30 mouse cellular contexts compared by ENCODE assay signal in the genomic region with DNA sequence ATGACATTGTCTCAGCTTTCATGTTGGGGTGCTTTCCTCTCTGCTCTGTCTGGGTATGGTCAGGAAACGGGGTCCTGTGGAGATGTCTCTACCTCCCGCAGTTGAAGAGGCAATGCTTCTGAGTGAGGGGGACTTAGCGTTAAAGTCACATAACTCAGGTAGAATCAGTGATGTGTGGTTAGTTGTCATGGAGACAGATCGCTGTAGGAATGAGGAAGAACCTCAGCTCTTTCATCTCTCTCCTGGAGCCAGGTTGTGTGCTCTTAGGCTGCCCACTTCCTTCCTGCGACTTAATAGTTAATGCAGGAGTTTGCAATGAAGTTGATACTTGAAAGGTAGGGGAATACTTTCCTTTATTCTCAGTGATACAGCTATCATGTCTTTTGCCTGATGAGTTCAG.
DNase-seq lines count a peak whose midpoint lies in the region; ATAC-seq lines count a peak whose summit lies in the region.
"Had no signal": no experiment of that assay in that cellular context is flagged by ENCODE, and none has a peak within 500 bp of the region (broad histone marks: within the 10 kb centered on the region; RNA-seq: fewer than 3 reads in every experiment).

No protein-coding gene starts in this region.

- no peak overlapping the region for H3K9ac ChIP-seq in forebrain, embryonic 15.5 days (replicated peaks)
- H3K9ac ChIP-seq in forebrain, embryonic 12.5 days, result no peak overlapping the region
- no peak overlapping the region for H3K9ac ChIP-seq in kidney, embryonic 15.5 days
- no peak overlapping the region for H3K9ac ChIP-seq in lung, embryonic 16.5 days (ENCODE audit: low read length)
- H3K9ac ChIP-seq: embryonic facial prominence, embryonic 13.5 days; heart, embryonic 13.5 days; hindbrain, embryonic 14.5 days; liver, embryonic 14.5 days; midbrain, embryonic 13.5 days; neural tube, embryonic 13.5 days had no signal

- ATAC-seq in forebrain, embryonic 15.5 days (replicated peaks), result peak; percentile 42; the same call in 1 of the 2 replicates
- no peak for ATAC-seq in forebrain, embryonic 12.5 days (ENCODE audit: low FRiP score)
- ATAC-seq in kidney, embryonic 15.5 days (replicated peaks; ENCODE audit: low FRiP score), result no peak; the same call in 1 of the 2 replicates
- peak; percentile 62 for ATAC-seq in lung, embryonic 16.5 days (ENCODE audit: low read depth)
- ATAC-seq in activated CD4-positive, CD25-positive, alpha-beta regulatory T cell, adult 4 months, result no peak
- ATAC-seq: CD4-positive, CD25-positive, alpha-beta regulatory T cell, adult 4 months; forebrain, embryonic 16.5 days; inflammation-experienced regulatory T-cells, adult 6 months; midbrain, embryonic 13.5 days had no signal

- no peak overlapping the region for H3K4me2 ChIP-seq in forebrain, embryonic 15.5 days (replicated peaks)
- H3K4me2 ChIP-seq in forebrain, embryonic 12.5 days, result no peak overlapping the region
- no peak overlapping the region for H3K4me2 ChIP-seq in kidney, embryonic 15.5 days
- no peak overlapping the region for H3K4me2 ChIP-seq in lung, embryonic 16.5 days (ENCODE audit: low read depth, low read length)
- H3K4me2 ChIP-seq: embryonic facial prominence, embryonic 13.5 days; heart, embryonic 13.5 days; hindbrain, embryonic 14.5 days; midbrain, embryonic 13.5 days; neural tube, embryonic 13.5 days had no signal

- peaks cover 4% of the 10 kb centered on the region; the same call in 1 of the 2 replicates for H3K36me3 ChIP-seq in forebrain, embryonic 15.5 days
- peaks cover 19% of the 10 kb centered on the region for H3K36me3 ChIP-seq in forebrain, embryonic 12.5 days (replicated peaks)
- no peaks in the 10 kb centered on the region for H3K36me3 ChIP-seq in kidney, embryonic 15.5 days
- H3K36me3 ChIP-seq in lung, embryonic 16.5 days (ENCODE audit: control insufficient read depth, insufficient read depth, low read length), result no peaks in the 10 kb centered on the region

- no peaks in the 10 kb centered on the region for H3K9me3 ChIP-seq in forebrain, embryonic 15.5 days
- no peaks in the 10 kb centered on the region for H3K9me3 ChIP-seq in forebrain, embryonic 12.5 days
- no peaks in the 10 kb centered on the region for H3K9me3 ChIP-seq in kidney, embryonic 15.5 days (replicated peaks)
- no peaks in the 10 kb centered on the region for H3K9me3 ChIP-seq in lung, embryonic 16.5 days (ENCODE audit: control insufficient read depth, low read length)
- H3K9me3 ChIP-seq: embryonic facial prominence, embryonic 13.5 days; heart, embryonic 13.5 days; midbrain, embryonic 13.5 days; neural tube, embryonic 13.5 days had no signal

- DNase-seq in kidney, postnatal 36 days, result no peak
- DNase-seq in lung, postnatal 10 days, result no peak
- DNase-seq in ZHBTc4 (ENCODE audit: low read depth, low spot score), result peak; percentile 18
- DNase-seq: adrenal gland, adult 8-10 months; cerebellum, adult 11-12 months; cerebellum, postnatal 10 days; gastrocnemius, postnatal 14 days; heart, adult 18-20 months; kidney, postnatal 10 days; layer of hippocampus, postnatal 36 days; lung, postnatal 14 days; retina, postnatal 1 day; right cerebral cortex, postnatal 25 days; thymus, postnatal 25 days had no signal

- no peaks in the 10 kb centered on the region for H3K27me3 ChIP-seq in forebrain, embryonic 15.5 days
- no peaks in the 10 kb centered on the region for H3K27me3 ChIP-seq in forebrain, embryonic 12.5 days
- no peaks in the 10 kb centered on the region for H3K27me3 ChIP-seq in kidney, embryonic 15.5 days
- no peaks in the 10 kb centered on the region for H3K27me3 ChIP-seq in lung, embryonic 16.5 days (ENCODE audit: control insufficient read depth, insufficient read depth, low read depth, low read length)
- H3K27me3 ChIP-seq: embryonic facial prominence, embryonic 13.5 days; heart, embryonic 13.5 days; midbrain, embryonic 13.5 days; neural tube, embryonic 13.5 days had no signal

- H3K4me3 ChIP-seq in forebrain, embryonic 15.5 days, result no peak overlapping the region
- H3K4me3 ChIP-seq in forebrain, embryonic 12.5 days (replicated peaks), result no peak overlapping the region
- H3K4me3 ChIP-seq in kidney, embryonic 15.5 days (replicated peaks), result no peak overlapping the region
- H3K4me3 ChIP-seq in lung, embryonic 16.5 days (ENCODE audit: low read length), result no peak overlapping the region
- H3K4me3 ChIP-seq: embryonic facial prominence, embryonic 13.5 days; heart, embryonic 13.5 days; layer of hippocampus, adult 2 months; midbrain, embryonic 13.5 days; myocyte; neural tube, embryonic 13.5 days had no signal

- WGBS in forebrain, embryonic 15.5 days, result 75% methylated on average over 5 of the region's 5 CpGs
- WGBS in forebrain, embryonic 12.5 days, result 64% methylated on average over 5 of the region's 5 CpGs
- WGBS in kidney, embryonic 15.5 days, result 49% methylated on average over 5 of the region's 5 CpGs
- 30% methylated on average over 5 of the region's 5 CpGs for WGBS in lung, embryonic 16.5 days

- H3K4me1 ChIP-seq in forebrain, embryonic 15.5 days, result peaks cover 12% of the 10 kb centered on the region
- peaks cover 12% of the 10 kb centered on the region for H3K4me1 ChIP-seq in forebrain, embryonic 12.5 days
- H3K4me1 ChIP-seq in kidney, embryonic 15.5 days, result peaks cover 38% of the 10 kb centered on the region
- peaks cover 28% of the 10 kb centered on the region for H3K4me1 ChIP-seq in lung, embryonic 16.5 days (replicated peaks; ENCODE audit: control insufficient read depth, insufficient read depth, low read length)

- H3K27ac ChIP-seq in forebrain, embryonic 15.5 days (replicated peaks), result no peak overlapping the region
- H3K27ac ChIP-seq in forebrain, embryonic 12.5 days, result no peak overlapping the region
- peak overlapping the region; percentile 74 for H3K27ac ChIP-seq in kidney, embryonic 15.5 days
- H3K27ac ChIP-seq in lung, embryonic 16.5 days (ENCODE audit: low read length), result no peak overlapping the region
- H3K27ac ChIP-seq: embryonic facial prominence, embryonic 13.5 days; heart, embryonic 13.5 days; hindbrain, embryonic 14.5 days; layer of hippocampus, adult 2 months; liver, embryonic 14.5 days; midbrain, embryonic 13.5 days had no signal

Comparison
In these comparisons a context has a peak if more than half of its experiments do, and no peak if none do; other contexts are left out.
1. ATAC-seq: peak in forebrain, embryonic 15.5 days (single experiment) and lung, embryonic 16.5 days (single experiment); none in forebrain, embryonic 12.5 days (single experiment), kidney, embryonic 15.5 days (single experiment) and activated CD4-positive, CD25-positive, alpha-beta regulatory T cell, adult 4 months (single experiment).